Mouse (Mus musculus) ES-Bruce4 (cell line): ENCODE data around the gene Tmem131l. TPM values are rescaled to one million over a fixed set of nuclear protein-coding genes. Genes with fewer than 3 reads are reported as not detected.

ENCODE experiments used
- H3K27ac ChIP-seq: 2 replicates; pipeline ENCODE4 v1.5.1; 2012; ENCODE audit warnings: low read length, inconsistent platforms; ENCODE audit not compliant: insufficient read depth
- H3K27me3 ChIP-seq: 2 replicates; pipeline ENCODE4 v1.6.1; 2012; ENCODE audit warnings: mild to moderate bottlenecking, low read length, inconsistent platforms; ENCODE audit not compliant: control insufficient read depth, poor library complexity, insufficient read depth, severe bottlenecking
- H3K36me3 ChIP-seq: 2 replicates; pipeline ENCODE4 v1.6.1; 2012; ENCODE audit warnings: inconsistent platforms, mild to moderate bottlenecking, low read length, moderate library complexity; ENCODE audit not compliant: control insufficient read depth, poor library complexity, insufficient read depth, severe bottlenecking
- H3K4me1 ChIP-seq: one replicate; pipeline ENCODE4 v1.8.1; 2011; ENCODE audit warnings: low read length; ENCODE audit not compliant: control insufficient read depth, insufficient read depth
- H3K4me3 ChIP-seq: 2 replicates; pipeline ENCODE4 v1.5.1; 2011; ENCODE audit warnings: low read depth, mild to moderate bottlenecking, low read length
- H3K9ac ChIP-seq: 2 replicates; pipeline ENCODE4 v1.6.1; 2012; ENCODE audit warnings: low read depth, mild to moderate bottlenecking, inconsistent platforms; ENCODE audit not compliant: poor library complexity, severe bottlenecking
- H3K9me3 ChIP-seq: replicated peaks from 2 replicates; pipeline ENCODE4 v1.6.1; 2012; ENCODE audit warnings: mild to moderate bottlenecking, low read length, inconsistent platforms; ENCODE audit not compliant: control insufficient read depth, poor library complexity, insufficient read depth, severe bottlenecking
- CTCF ChIP-seq: IDR thresholded peaks from one replicate; pipeline ENCODE4 v1.8.1; 2011; ENCODE audit warnings: low read depth, low read length
- EP300 ChIP-seq: IDR thresholded peaks from 2 replicates; pipeline ENCODE4 v1.6.1; 2011; ENCODE audit warnings: low read depth, low read length; ENCODE audit not compliant: insufficient read depth
- POLR2A ChIP-seq: IDR thresholded peaks from one replicate; pipeline ENCODE4 v1.8.1; 2011; ENCODE audit warnings: low read length; ENCODE audit not compliant: insufficient read depth
- polyA plus RNA-seq: library from polyadenylated mRNA; stranded (reverse); fragments of >200 nt; gene quantifications from 2 replicates; pipeline ENCODE4 v1.2.4, GENCODE M21; 2011; ENCODE audit warnings: low read depth; ENCODE audit not compliant: missing spikeins, insufficient read depth, insufficient read length

Gene Tmem131l
- polyA plus RNA-seq, 1 experiment, result 51.5 TPM

DNA sequence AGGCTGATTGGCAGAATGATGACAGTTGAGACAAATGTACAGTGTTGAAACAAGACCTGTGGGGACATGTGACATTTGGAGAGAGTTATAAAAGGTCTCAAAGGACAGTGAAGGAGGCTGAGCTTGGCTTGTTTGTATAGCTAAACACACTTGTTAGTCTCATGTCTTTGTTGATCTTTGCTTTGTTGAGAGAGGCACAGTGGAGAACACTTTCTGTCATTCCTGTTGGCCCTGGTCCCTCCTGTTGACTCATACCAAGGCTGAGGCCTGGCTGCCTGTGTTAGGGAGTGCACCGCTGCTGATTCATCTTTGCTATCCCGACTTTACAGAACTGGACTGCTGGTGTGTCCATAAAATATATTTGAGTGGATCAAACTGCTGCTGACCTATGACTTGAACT lies 174.8 kb downstream of the Tmem131l start:
- Histone ChIP-seq H3K4me3 (no peak overlapping the region), H3K36me3 (no peaks in the 10 kb centered on the region), H3K9ac (no peak overlapping the region), H3K27ac (no peak overlapping the region), H3K27me3 (no peaks in the 10 kb centered on the region), H3K9me3 (peaks cover under 1% of the 10 kb centered on the region), H3K4me1 (peaks cover 7% of the 10 kb centered on the region)
- TF ChIP-seq EP300 (no peak), POLR2A (no peak), CTCF (no peak)

DNA sequence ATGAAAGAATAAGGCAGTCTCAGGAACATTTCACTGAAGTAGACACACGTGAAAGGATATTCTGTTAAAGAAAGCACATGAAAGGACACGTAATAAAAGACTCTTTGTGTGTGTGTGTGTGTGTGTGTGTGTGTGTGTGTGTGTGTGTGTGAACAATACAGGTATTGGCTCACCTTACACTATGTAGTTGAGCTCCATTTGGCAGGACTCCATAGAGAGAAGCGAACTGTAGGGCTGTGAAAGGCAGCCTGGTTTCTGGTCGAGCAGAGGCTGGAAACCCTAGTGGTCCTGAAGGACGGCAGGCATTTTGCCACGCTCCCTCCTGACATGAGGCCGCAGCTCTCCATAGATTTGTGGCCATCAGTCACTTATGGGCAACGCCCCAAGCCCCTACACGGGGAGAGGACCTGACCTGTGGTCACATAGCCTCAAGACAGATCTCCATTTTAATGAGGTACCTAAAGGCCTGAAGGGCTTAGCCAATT lies 175.9 kb downstream of the Tmem131l start:
- Histone ChIP-seq H3K9ac (no peak overlapping the region), H3K36me3 (no peaks in the 10 kb centered on the region), H3K9me3 (no peaks in the 10 kb centered on the region; the same call in 1 of the 2 replicates), H3K27me3 (no peaks in the 10 kb centered on the region), H3K4me3 (no peak overlapping the region), H3K27ac (no peak overlapping the region), H3K4me1 (peaks cover 7% of the 10 kb centered on the region)
- no peak for TF ChIP-seq EP300
- no peak for TF ChIP-seq CTCF

DNA sequence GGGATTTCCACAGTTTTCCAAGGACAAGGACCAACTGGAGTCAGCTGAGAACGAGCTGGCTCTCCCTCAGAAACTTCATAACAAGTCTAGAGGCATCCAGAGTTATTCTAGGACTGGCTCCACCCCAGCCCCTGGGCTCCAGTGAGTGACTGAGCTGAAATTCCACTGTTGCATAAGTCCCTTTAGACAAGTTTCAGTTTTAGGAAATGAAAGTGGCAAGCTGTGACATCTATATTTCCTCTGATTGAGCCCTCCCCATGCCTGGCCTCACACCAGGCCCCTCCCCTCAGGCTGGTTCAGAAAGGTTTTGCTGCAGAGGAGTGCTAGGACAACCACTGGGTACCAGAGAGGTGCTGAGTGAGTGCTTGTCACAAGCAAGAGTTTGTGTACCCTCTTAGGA lies 177.0 kb downstream of the Tmem131l start:
- H3K36me3 ChIP-seq, result no peaks in the 10 kb centered on the region
- peaks cover 6% of the 10 kb centered on the region for H3K4me1 ChIP-seq
- TF ChIP-seq POLR2A, result no peak
- no peak for TF ChIP-seq CTCF
- H3K27me3 ChIP-seq, result no peaks in the 10 kb centered on the region
- no peak overlapping the region for H3K9ac ChIP-seq
- no peak overlapping the region for H3K27ac ChIP-seq
- H3K9me3 ChIP-seq, result no peaks in the 10 kb centered on the region; the same call in 1 of the 2 replicates
- H3K4me3 ChIP-seq, result no peak overlapping the region

DNA sequence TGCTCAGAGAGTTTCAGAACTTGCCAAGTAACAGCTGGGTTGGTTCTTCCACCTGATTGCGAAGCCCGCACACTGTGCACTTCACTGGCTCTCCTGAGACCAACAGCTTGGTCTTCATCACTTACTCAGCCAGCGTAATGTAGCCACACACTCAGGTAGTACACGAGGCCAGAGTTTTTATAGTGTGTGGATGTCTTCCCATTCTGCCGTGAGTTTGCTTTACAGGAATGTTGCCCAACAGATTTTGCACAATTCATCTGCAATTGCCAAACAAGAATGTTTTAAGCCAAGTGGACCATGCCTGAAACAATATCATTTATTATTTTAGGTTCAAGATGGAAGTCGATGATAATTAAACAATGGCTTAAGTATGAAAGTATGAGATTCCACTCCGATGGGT lies 180.4 kb downstream of the Tmem131l start:
- TF ChIP-seq POLR2A (no peak), EP300 (no peak), CTCF (no peak)
- Histone ChIP-seq H3K9me3 (0 out of 2 replicates have a peak, but pooled peaks cover 5% of the 10 kb centered on the region), H3K27me3 (no peaks in the 10 kb centered on the region), H3K27ac (no peak overlapping the region), H3K36me3 (no peaks in the 10 kb centered on the region), H3K4me1 (peaks cover 2% of the 10 kb centered on the region), H3K4me3 (no peak overlapping the region), H3K9ac (no peak overlapping the region)

DNA sequence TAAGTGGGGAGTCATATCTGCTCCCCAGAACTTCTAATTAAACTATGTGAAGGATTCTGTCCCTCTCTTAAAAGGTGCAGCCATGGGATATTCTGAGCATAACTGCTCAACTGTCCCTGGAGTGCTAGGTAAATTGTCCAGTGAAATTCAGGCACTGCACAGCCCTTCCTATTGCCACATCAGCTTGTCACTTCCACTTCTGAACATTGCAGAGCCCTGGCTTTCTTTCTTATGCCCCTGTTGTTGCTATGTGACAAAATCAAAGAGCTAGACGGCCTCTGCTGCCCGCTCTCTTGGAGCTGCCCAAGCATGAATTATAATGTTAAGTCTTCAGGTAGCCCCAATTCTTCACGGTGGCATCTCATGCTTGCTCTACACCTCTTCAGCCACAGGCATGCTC lies 180.9 kb downstream of the Tmem131l start:
- no peak overlapping the region for H3K27ac ChIP-seq

DNA sequence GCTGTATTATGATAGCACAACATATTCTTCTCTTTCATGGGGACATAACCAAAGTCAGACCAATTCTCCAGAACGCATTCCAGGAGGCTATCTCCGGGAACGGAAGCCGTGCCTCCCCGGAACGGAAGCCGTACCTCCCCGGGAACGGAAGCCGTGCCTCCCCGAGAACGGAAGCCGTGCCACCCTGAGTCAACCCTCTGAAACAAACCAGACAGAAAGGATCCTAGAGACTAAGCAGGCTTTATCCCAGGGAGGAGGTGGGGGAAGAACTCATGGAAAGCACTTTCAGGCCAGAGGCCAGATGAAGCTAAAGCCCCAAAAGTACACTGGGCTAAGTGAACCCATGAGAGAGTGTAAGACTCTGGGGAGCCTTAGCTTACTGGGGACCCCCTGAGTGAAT lies 182.4 kb downstream of the Tmem131l start:
- H3K27ac ChIP-seq, result no peak overlapping the region
- no peak overlapping the region for H3K9ac ChIP-seq
- no peak overlapping the region for H3K4me3 ChIP-seq
- 0 out of 2 replicates have a peak, but pooled peaks cover 5% of the 10 kb centered on the region for H3K9me3 ChIP-seq
- peaks cover 2% of the 10 kb centered on the region for H3K4me1 ChIP-seq
- no peak for TF ChIP-seq EP300
- TF ChIP-seq CTCF, result no peak
- TF ChIP-seq POLR2A, result no peak
- no peaks in the 10 kb centered on the region for H3K27me3 ChIP-seq
- no peaks in the 10 kb centered on the region for H3K36me3 ChIP-seq

More for the DNA sequence above, 180.9 kb downstream of the Tmem131l start:
- 0 out of 2 replicates have a peak, but pooled peaks cover 5% of the 10 kb centered on the region for H3K9me3 ChIP-seq
- TF ChIP-seq EP300 (no peak), POLR2A (no peak), CTCF (no peak)
- H3K9ac ChIP-seq, result no peak overlapping the region
- H3K27me3 ChIP-seq, result no peaks in the 10 kb centered on the region
- H3K36me3 ChIP-seq, result no peaks in the 10 kb centered on the region
- no peak overlapping the region for H3K4me3 ChIP-seq
- peaks cover 2% of the 10 kb centered on the region for H3K4me1 ChIP-seq
